Mouse (Mus musculus): Measurements from ENCODE around the gene Zfp992.
"Not testable (repeated sequence)": the region's sequence is repeated elsewhere in the genome, so short reads cannot be mapped to it uniquely, and the experiment has no call there.

Gene Zfp992

GRCm38 (mm10) chr4:146448950-146449349 is at the start of gene Zfp992:
Zfp992 (plus strand) TSS chr4:146449023.
- not testable (repeated sequence) for DNase-seq

GRCm38 (mm10) chr4:146429467-146429866 is 19.4 kb upstream of the Zfp992 start:
- DNase-seq, result not testable (repeated sequence)

- DNase-seq, result not testable (repeated sequence)
These were observed 17.9 kb upstream of the Zfp992 start for GRCm38 (mm10) chr4:146430876-146431275.

GRCm38 (mm10) chr4:146435539-146435938 is 13.3 kb upstream of the Zfp992 start:
- not testable (repeated sequence) for DNase-seq

- not testable (repeated sequence) for DNase-seq
These were observed 11.6 kb upstream of the Zfp992 start for GRCm38 (mm10) chr4:146437256-146437655.

GRCm38 (mm10) chr4:146444345-146444744 is 4.5 kb upstream of the Zfp992 start:
- not testable (repeated sequence) for DNase-seq

GRCm38 (mm10) chr4:146445121-146445520 is 3.7 kb upstream of the Zfp992 start:
- not testable (repeated sequence) for DNase-seq

- not testable (repeated sequence) for DNase-seq
These were observed 2.7 kb upstream of the Zfp992 start for GRCm38 (mm10) chr4:146446135-146446534.

GRCm38 (mm10) chr4:146447016-146447415 is 1.8 kb upstream of the Zfp992 start:
- DNase-seq, result not testable (repeated sequence)

GRCm38 (mm10) chr4:146449711-146450110 is 888 bp downstream of the Zfp992 start:
- DNase-seq, result not testable (repeated sequence)

GRCm38 (mm10) chr4:146452576-146452975 is 3.8 kb downstream of the Zfp992 start:
- not testable (repeated sequence) for DNase-seq

GRCm38 (mm10) chr4:146454170-146454569 is 5.3 kb downstream of the Zfp992 start:
- DNase-seq, result not testable (repeated sequence)

- no peak for DNase-seq
These were observed 6.1 kb downstream of the Zfp992 start for GRCm38 (mm10) chr4:146454896-146455295.

GRCm38 (mm10) chr4:146455321-146455721 is 6.5 kb downstream of the Zfp992 start:
- no peak for DNase-seq

- no peak for DNase-seq
These were observed 7.4 kb downstream of the Zfp992 start for GRCm38 (mm10) chr4:146456061-146456726.

GRCm38 (mm10) chr4:146457126-146457525 is 8.3 kb downstream of the Zfp992 start:
- DNase-seq, result no peak

- DNase-seq, result no peak
These were observed 8.9 kb downstream of the Zfp992 start for GRCm38 (mm10) chr4:146457720-146458119.

- DNase-seq, result not testable (repeated sequence)
These were observed 11.0 kb downstream of the Zfp992 start for GRCm38 (mm10) chr4:146459822-146460221.

GRCm38 (mm10) chr4:146460685-146461084 is 11.9 kb downstream of the Zfp992 start:
- not testable (repeated sequence) for DNase-seq

GRCm38 (mm10) chr4:146463649-146464351 is 15.0 kb downstream of the Zfp992 start:
- DNase-seq, result not testable (repeated sequence)

- DNase-seq, result not testable (repeated sequence)
These were observed 21.2 kb downstream of the Zfp992 start for GRCm38 (mm10) chr4:146469984-146470383.

- DNase-seq, result not testable (repeated sequence)
These were observed 25.4 kb downstream of the Zfp992 start for GRCm38 (mm10) chr4:146474181-146474580.

GRCm38 (mm10) chr4:146474716-146475676 is 26.2 kb downstream of the Zfp992 start:
- DNase-seq, result not testable (repeated sequence)
